Mouse (Mus musculus) CH12.LX (cell line): ENCODE measurements at regions not wholly inside any gene's neighbourhood (a gene's known extent, or its start where the extent isn't known, plus 50 kb on each side); places are given as distances from the start of the nearest gene placed in this dataset.

Experiments
- DNase-seq: peaks from one replicate; pipeline ENCODE4 v3.0.0-alpha.2; 2013; ENCODE audit errors: extremely low read depth
- H3K27ac ChIP-seq: 2 replicates; pipeline ENCODE4 v1.5.1; 2012; ENCODE audit warnings: low read depth, mild to moderate bottlenecking, control low read depth, moderate library complexity; ENCODE audit not compliant: insufficient read depth
- H3K27me3 ChIP-seq: replicated peaks from 2 replicates; pipeline ENCODE3; 2012; ENCODE audit warnings: inconsistent platforms
- H3K36me3 ChIP-seq, 2 experiments: replicated peaks in 1 of 2; 2 replicates each; pipeline versions ENCODE3 to v1.6.1; 2012; ENCODE audit warnings: inconsistent platforms in 1 of 2, low read length in 1 of 2, mild to moderate bottlenecking in 1 of 2, mixed read lengths in 1 of 2, moderate library complexity in 1 of 2; ENCODE audit not compliant: control insufficient read depth in 1 of 2, insufficient read depth in 1 of 2
- H3K4me1 ChIP-seq, 2 experiments: 2 replicates each; pipeline ENCODE4 v1.6.1; 2012; ENCODE audit warnings: inconsistent platforms in 1 of 2, moderate library complexity in 1 of 2; ENCODE audit not compliant: insufficient read depth in 2 of 2, control insufficient read depth in 1 of 2
- H3K4me2 ChIP-seq: 2 replicates; pipeline ENCODE4 v1.6.1; 2012; ENCODE audit warnings: low read depth, mild to moderate bottlenecking, control low read depth; ENCODE audit not compliant: poor library complexity, insufficient read depth, severe bottlenecking
- H3K4me3 ChIP-seq, 3 experiments: fragments of 150-350 bp in 1 of 3; sonication (generic) in 1 of 3; replicated peaks in 1 of 3; 2 replicates each; pipeline versions ENCODE3 to v1.5.1; 2011 to 2012; ENCODE audit warnings: low read depth in 2 of 3, low read length in 2 of 3, mild to moderate bottlenecking in 2 of 3, moderate library complexity in 2 of 3, control low read depth in 1 of 3, improper control_type of control experiment in 1 of 3, inconsistent platforms in 1 of 3, mixed read lengths in 1 of 3; ENCODE audit not compliant: poor library complexity in 1 of 3
- H3K79me2 ChIP-seq: replicated peaks from 2 replicates; pipeline ENCODE4 v1.6.1; 2012; ENCODE audit warnings: mild to moderate bottlenecking, moderate library complexity; ENCODE audit not compliant: control insufficient read depth, poor library complexity, insufficient read depth, severe bottlenecking; ENCODE audit errors: extremely low read depth
- H3K9ac ChIP-seq: 2 replicates; pipeline ENCODE4 v1.6.1; 2012; ENCODE audit warnings: low read depth, mild to moderate bottlenecking, control low read depth, moderate library complexity; ENCODE audit not compliant: insufficient read depth
- H3K9me3 ChIP-seq: replicated peaks from 2 replicates; pipeline ENCODE3; 2012; ENCODE audit warnings: low read length, inconsistent platforms, mixed read lengths
- CTCF ChIP-seq, 2 experiments: IDR thresholded peaks in 1 of 2; conservative IDR thresholded peaks in 1 of 2; 2 replicates each; pipeline ENCODE4 v1.5.1; 2011 to 2012; ENCODE audit warnings: low read depth in 2 of 2, low read length in 2 of 2, improper control_type of control experiment in 1 of 2, inconsistent platforms in 1 of 2, mild to moderate bottlenecking in 1 of 2, moderate library complexity in 1 of 2
- EP300 ChIP-seq: IDR thresholded peaks from 2 replicates; pipeline ENCODE4 v1.6.1; 2011; ENCODE audit warnings: low read length, improper control_type of control experiment
- GABPA ChIP-seq: IDR thresholded peaks from 2 replicates; pipeline ENCODE4 v1.6.1; 2012; ENCODE audit warnings: low read depth, low read length, improper control_type of control experiment, inconsistent platforms; ENCODE audit not compliant: insufficient replicate concordance
- HCFC1 ChIP-seq: IDR thresholded peaks from 2 replicates; pipeline ENCODE4 v1.6.1; 2012; ENCODE audit warnings: low read depth, mild to moderate bottlenecking, inconsistent platforms, low read length, improper control_type of control experiment
- JUN ChIP-seq: IDR thresholded peaks from 2 replicates; pipeline ENCODE4 v1.6.1; 2011; ENCODE audit warnings: low read depth, mild to moderate bottlenecking, low read length, improper control_type of control experiment, moderate library complexity; ENCODE audit not compliant: insufficient read depth
- MAFK ChIP-seq: IDR thresholded peaks from 2 replicates; pipeline ENCODE4 v1.6.1; 2011; ENCODE audit warnings: low read length, improper control_type of control experiment; ENCODE audit not compliant: insufficient replicate concordance
- MAZ ChIP-seq: IDR thresholded peaks from 2 replicates; pipeline ENCODE4 v1.6.1; 2012; ENCODE audit warnings: low read depth, mild to moderate bottlenecking, inconsistent platforms, low read length, improper control_type of control experiment, moderate library complexity
- MYC ChIP-seq: IDR thresholded peaks from 2 replicates; pipeline ENCODE4 v1.6.1; 2011; ENCODE audit warnings: low read depth, mild to moderate bottlenecking, improper control_type of control experiment, low read length
- NELFE ChIP-seq: IDR thresholded peaks from 2 replicates; pipeline ENCODE4 v1.6.1; 2011; ENCODE audit warnings: low read depth, low read length, improper control_type of control experiment
- NRF1 ChIP-seq: IDR thresholded peaks from 2 replicates; pipeline ENCODE4 v1.6.1; 2014; ENCODE audit warnings: low read depth, mild to moderate bottlenecking, inconsistent platforms, low read length, improper control_type of control experiment, moderate library complexity
- POLR2AphosphoS2 ChIP-seq: IDR thresholded peaks from 2 replicates; pipeline ENCODE4 v1.6.1; 2011; ENCODE audit warnings: low read depth, low read length, improper control_type of control experiment
- RAD21 ChIP-seq: IDR thresholded peaks from 2 replicates; pipeline ENCODE4 v1.6.1; 2011; ENCODE audit warnings: low read depth, mild to moderate bottlenecking, low read length, improper control_type of control experiment, moderate library complexity
- SIN3A ChIP-seq: IDR thresholded peaks from 2 replicates; pipeline ENCODE4 v1.6.1; 2012; ENCODE audit warnings: low read length, improper control_type of control experiment, inconsistent platforms
- TBP ChIP-seq: conservative IDR thresholded peaks from 2 replicates; pipeline ENCODE4 v1.6.1; 2011; ENCODE audit warnings: low read depth, low read length, improper control_type of control experiment
- TCF12 ChIP-seq: IDR thresholded peaks from 2 replicates; pipeline ENCODE4 v1.6.1; 2014; ENCODE audit warnings: low read depth, mild to moderate bottlenecking, inconsistent platforms, low read length, improper control_type of control experiment
- USF2 ChIP-seq: conservative IDR thresholded peaks from 2 replicates; pipeline ENCODE4 v1.6.1; 2011; ENCODE audit warnings: low read depth, low read length, improper control_type of control experiment
- ZC3H11A ChIP-seq: IDR thresholded peaks from 2 replicates; pipeline ENCODE4 v1.6.1; 2012; ENCODE audit warnings: low read depth, mild to moderate bottlenecking, inconsistent platforms, low read length, improper control_type of control experiment
- ZMIZ1 ChIP-seq: IDR thresholded peaks from 2 replicates; pipeline ENCODE4 v1.6.1; 2012; ENCODE audit warnings: low read depth, mild to moderate bottlenecking, inconsistent platforms, low read length, improper control_type of control experiment
- ZNF384 ChIP-seq: IDR thresholded peaks from 2 replicates; pipeline ENCODE4 v1.6.1; 2012; ENCODE audit warnings: low read depth, low read length, improper control_type of control experiment, inconsistent platforms
- dilution Hi-C: fragments of 300-500 bp; cut with MboI; formaldehyde crosslinking; loops from 2 replicates; pipeline ENCODE4 v1.14.3; 2020; ENCODE audit warnings: low sequenced_read_pairs; ENCODE audit not compliant: extremely low pct_unique_long_range_greater_than_20kb, extremely low pct_ligation_motif_present
- in situ Hi-C: fragments of 300-500 bp; cut with MboI; formaldehyde crosslinking; loops from 3 replicates; pipeline ENCODE4 v1.14.3; 2019; ENCODE audit warnings: low sequenced_read_pairs, low pct_ligation_motif_present, low pct_unique_long_range_greater_than_20kb, mixed read lengths

DNA sequence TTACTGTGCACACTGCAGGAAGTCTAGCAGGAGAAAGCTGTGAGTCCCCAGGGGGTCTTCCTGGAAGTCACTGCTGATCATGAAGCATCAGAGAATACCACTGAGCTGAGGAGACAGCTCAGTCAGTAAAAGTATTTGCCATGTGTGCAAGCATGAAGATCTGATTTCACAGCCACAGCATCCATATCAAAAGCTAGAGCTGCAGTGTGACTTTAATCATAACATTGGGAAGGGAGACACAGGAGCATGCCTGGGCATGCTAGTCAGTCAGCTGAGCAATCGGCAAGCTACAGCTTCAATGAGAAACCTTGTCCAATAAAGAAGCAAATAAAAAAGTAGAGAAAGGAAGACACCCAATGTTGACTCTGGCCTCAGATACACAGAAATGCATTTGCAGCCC lies 168.9 kb downstream of the Cst10 start:
- Histone ChIP-seq H3K9me3 (no peaks in the 10 kb centered on the region), H3K4me1 (no peaks in the 10 kb centered on the region; a peak in 1 of 4 replicates), H3K4me2 (no peak overlapping the region), H3K36me3 (no peaks in the 10 kb centered on the region), H3K79me2 (no peaks in the 10 kb centered on the region), H3K27ac (no peak overlapping the region), H3K4me3 (no peak overlapping the region), H3K27me3 (peaks cover 11% of the 10 kb centered on the region), H3K9ac (no peak overlapping the region)
- DNase-seq: no peak
- in situ Hi-C loops (no loop called here), dilution Hi-C loops (no loop called here)
- no peak for TF ChIP-seq POLR2AphosphoS2
- no peak for TF ChIP-seq SIN3A
- no peak for TF ChIP-seq NRF1
- no peak for TF ChIP-seq ZC3H11A
- TF ChIP-seq CTCF (conservative IDR thresholded peaks at IDR 0.05 in 1 of 2, IDR thresholded peaks at IDR 0.05 in 1 of 2; ENCODE audit: low read depth in 2 of 2, low read length in 2 of 2): no peak
- no peak for TF ChIP-seq JUN
- TF ChIP-seq TBP: no peak

DNA sequence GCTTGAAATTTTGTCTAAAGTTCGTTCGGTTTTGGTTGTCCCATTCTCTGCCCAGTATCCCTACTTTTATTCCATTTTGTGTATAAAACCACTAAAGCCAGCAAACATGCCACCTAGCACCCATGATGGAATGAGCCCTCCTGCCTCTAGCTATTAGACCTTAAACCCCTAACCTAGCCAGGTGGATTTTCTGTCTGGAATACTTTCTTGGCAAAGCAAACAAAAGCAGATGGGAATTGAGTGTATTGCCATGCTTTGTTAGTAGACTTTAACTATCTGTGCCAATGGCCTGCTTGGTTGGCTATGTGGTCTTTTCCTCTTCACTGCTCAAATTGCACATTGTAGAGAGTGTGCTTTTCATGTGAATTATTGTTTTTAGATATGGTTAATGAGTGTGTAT lies 197.7 kb downstream of the Cst10 start:
- dilution Hi-C loops: no loop called here
- no peak for DNase-seq
- Histone ChIP-seq H3K27me3 (peaks cover 4% of the 10 kb centered on the region), H3K36me3 (no peaks in the 10 kb centered on the region), H3K4me1 (no peaks in the 10 kb centered on the region), H3K79me2 (no peaks in the 10 kb centered on the region), H3K27ac (no peak overlapping the region), H3K4me2 (no peak overlapping the region), H3K4me3 (no peak overlapping the region), H3K9ac (no peak overlapping the region), H3K9me3 (no peaks in the 10 kb centered on the region)
- no peak for TF ChIP-seq GABPA
- no peak for TF ChIP-seq TCF12
- in situ Hi-C loops: no loop called here

DNA sequence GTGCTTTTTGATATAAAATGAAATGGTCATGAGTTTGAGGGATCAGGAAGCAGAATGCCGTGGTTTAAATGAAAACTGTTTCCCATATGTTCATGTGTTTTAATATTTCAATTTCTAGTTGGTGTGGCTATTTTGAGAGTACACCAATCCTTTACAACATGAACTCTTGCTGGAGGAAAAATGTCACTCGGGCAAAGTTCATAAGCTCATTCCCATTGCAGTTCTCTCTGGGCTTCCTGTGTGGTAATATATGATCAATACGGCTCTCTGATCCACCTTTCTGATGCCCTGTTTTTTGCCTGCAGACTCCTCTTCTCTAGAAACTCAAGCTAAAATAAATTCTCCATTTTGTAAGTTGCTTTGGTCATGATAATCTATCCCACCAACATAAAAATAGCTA lies 208.5 kb downstream of the Cst10 start:
- Histone ChIP-seq H3K4me1 (no peaks in the 10 kb centered on the region), H3K27ac (no peak overlapping the region), H3K9ac (no peak overlapping the region), H3K79me2 (no peaks in the 10 kb centered on the region), H3K9me3 (no peaks in the 10 kb centered on the region), H3K4me3 (no peak overlapping the region), H3K36me3 (no peaks in the 10 kb centered on the region), H3K27me3 (no peaks in the 10 kb centered on the region), H3K4me2 (no peak overlapping the region)
- TF ChIP-seq MAFK (no peak), RAD21 (no peak), NELFE (no peak), ZC3H11A (no peak), MYC (no peak), ZMIZ1 (no peak), SIN3A (no peak), TBP (no peak), MAZ (no peak), CTCF (conservative IDR thresholded peaks at IDR 0.05 in 1 of 2, IDR thresholded peaks at IDR 0.05 in 1 of 2; ENCODE audit: low read depth in 2 of 2, low read length in 2 of 2) (no peak), JUN (no peak), ZNF384 (no peak), HCFC1 (no peak), EP300 (no peak), USF2 (no peak)
- dilution Hi-C loops (no loop called here), in situ Hi-C loops (no loop called here)
- no peak for DNase-seq
